Comparison of ENCODE assay signal across 8 mouse cellular contexts in genomic region chr4:45467115-45467912, GRCm38 (mm10). TPM values are rescaled to one million over a fixed set of nuclear protein-coding genes. Genes with fewer than 3 reads are reported as not detected.
DNase-seq lines count a peak whose midpoint lies in the region; ATAC-seq and TF ChIP-seq lines count a peak whose summit lies in the region.
"Had no signal": no experiment of that assay in that cellular context is flagged by ENCODE, and none has a peak within 500 bp of the region (broad histone marks: within the 10 kb centered on the region; RNA-seq: fewer than 3 reads in every experiment).

No protein-coding gene starts in this region.

- WGBS in heart, adult 2 months, result 39% methylated on average over 12 of the region's 12 CpGs

- H3K4me1 ChIP-seq in heart, adult 2 months (ENCODE audit: control insufficient read depth, insufficient read depth, low read length), result peaks cover 26% of the 10 kb centered on the region

- peak; percentile 69 to 71 for DNase-seq in right cerebral cortex, postnatal 10 days (ENCODE audit: low spot score in 2 of 2)
- no peak for DNase-seq in right cerebral cortex, postnatal 4 days
- DNase-seq in cerebellum, adult 18-20 months, result peak; percentile 71 to 72
- DNase-seq in heart, adult 2 months, result peak; percentile 74 to 88
- peak; percentile 94 to 96 for DNase-seq in kidney, postnatal 25 days

- intact Hi-C loops in heart, adult 2 months (cut with DNase I), result loop anchor here (10.0 kb wide), 1 partner anchor 297 kb away; no protein-coding TSS in a partner anchor

- H3K4me3 ChIP-seq in heart, adult 2 months, result no peak overlapping the region

- no peak for TF ChIP-seq POLR2A in heart, adult 2 months (IDR thresholded peaks at IDR 0.05; ENCODE audit: insufficient read depth, low read depth, low read length)

- H3K9ac ChIP-seq in heart, adult 2 months (ENCODE audit: low read depth, low read length), result no peak overlapping the region

- H3K36me3 ChIP-seq in heart, adult 2 months (ENCODE audit: control insufficient read depth, insufficient read depth, low read length), result no peaks in the 10 kb centered on the region

- no peak for TF ChIP-seq CTCF in heart, adult 2 months (IDR thresholded peaks at IDR 0.05)

- TF ChIP-seq EP300 in heart, adult 2 months (IDR thresholded peaks at IDR 0.05; ENCODE audit: insufficient read depth, low read depth, low read length), result peak; percentile 83

- H3K27ac ChIP-seq in heart, adult 2 months, result peak overlapping the region; percentile 79
- H3K27ac ChIP-seq: macrophage had no signal

- no peak for ATAC-seq in erythroid progenitor cell, adult 5-6 weeks (replicated peaks; ENCODE audit: low FRiP score, poor library complexity, severe bottlenecking)
- ATAC-seq in granulocyte monocyte progenitor cell, adult 5-6 weeks (replicated peaks; ENCODE audit: poor library complexity, severe bottlenecking), result no peak

- no peaks in the 10 kb centered on the region for H3K79me2 ChIP-seq in heart, adult 2 months (replicated peaks; ENCODE audit: control insufficient read depth, insufficient read depth, low read length)

- no peaks in the 10 kb centered on the region for H3K27me3 ChIP-seq in heart, adult 2 months (ENCODE audit: control insufficient read depth, insufficient read depth, low read length)

RNA-seq across cellular contexts. Expression of gene Slc25a51, which starts 58.7 kb away (rescaled TPM):
- 100 to 1,000 TPM; 103 to 123 TPM for total RNA-seq in heart, adult 2 months (2021)
- polyA plus RNA-seq in heart, adult 2 months (2012; rRNA removed), result 68.9 and 81.6 TPM in 2 replicates
- total RNA-seq in erythroid progenitor cell, adult 5-6 weeks (2015; ENCODE audit: low replicate concordance), result 261 and 374 TPM in 2 replicates
- total RNA-seq in erythroid progenitor cell, adult 5-6 weeks (2017; ENCODE audit: low replicate concordance), result 263 and 320 TPM in 2 replicates
- 40.3 and 49.4 TPM in 2 replicates for total RNA-seq in granulocyte monocyte progenitor cell, adult 5-6 weeks (2014; fragmentation: Nextera tagmentation)
- 32.4 and 37.1 TPM in 2 replicates for total RNA-seq in granulocyte monocyte progenitor cell, adult 5-6 weeks (2017)
